Mouse (Mus musculus): ENCODE data around the gene Nipal3.

GRCm38 (mm10) chr4:135439188-135439647 lies 55.6 kb downstream of the Nipal3 start:
- TF ChIP-seq GATA1 (IDR thresholded peaks at IDR 0.05; ENCODE audit: borderline replicate concordance, low read length) (no peak), FLI1 (IDR thresholded peaks at IDR 0.05; ENCODE audit: low read length) (no peak)
